Mouse (Mus musculus): Measurements from ENCODE around the gene Plscr4. TPM values are rescaled to one million over a fixed set of nuclear protein-coding genes. Genes with fewer than 3 reads are reported as not detected.

Plscr4 gene
- total and polyA plus RNA-seq, 3 experiments = not detected

DNA sequence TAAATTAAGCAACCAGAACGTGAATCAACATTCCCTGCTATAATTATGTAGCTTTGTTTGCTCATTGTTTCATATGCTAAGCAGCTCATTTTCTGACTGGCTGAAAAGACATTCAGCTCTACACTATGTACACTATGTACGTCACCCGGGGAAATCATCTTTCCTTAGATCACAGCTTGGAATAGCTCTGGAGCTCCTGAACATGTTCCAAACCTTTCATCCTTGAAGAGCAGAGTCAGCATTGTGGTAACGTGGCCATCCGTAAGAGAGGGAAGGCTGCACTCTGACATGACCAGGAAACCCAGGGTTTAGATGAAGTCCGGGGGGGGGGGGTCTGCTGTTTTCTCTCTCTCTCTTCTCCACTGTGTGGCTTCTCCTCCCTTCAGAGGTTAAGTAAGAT, 81.0 kb downstream of the Plscr4 start:
- no peak for DNase-seq (ENCODE audit: low read depth, low spot score)
- H3K36me3 ChIP-seq (ENCODE audit: control insufficient read depth in 1 of 2, insufficient read depth in 2 of 2, low read length in 2 of 2) = no peaks in the 10 kb centered on the region

More for the DNA sequence above, 81.0 kb downstream of the Plscr4 start:
- Histone ChIP-seq H3K9ac (ENCODE audit: control insufficient read depth, low read depth, low read length, poor library complexity, severe bottlenecking) (no peak overlapping the region), H3K4me1 (ENCODE audit: control insufficient read depth in 1 of 2, insufficient read depth in 2 of 2, low read length in 2 of 2) (no peaks in the 10 kb centered on the region), H3K4me3 (ENCODE audit: control insufficient read depth in 1 of 2, insufficient read depth in 1 of 2, low read depth in 2 of 2, low read length in 2 of 2) (no peak overlapping the region), H3K9me3 (replicated peaks; ENCODE audit: insufficient read depth, low read length) (no peaks in the 10 kb centered on the region), H3K27ac (ENCODE audit: control insufficient read depth, low read depth, low read length) (no peak overlapping the region), H3K79me2 (ENCODE audit: control insufficient read depth, insufficient read depth, low read length, poor library complexity) (no peaks in the 10 kb centered on the region), H3K27me3 (ENCODE audit: control insufficient read depth in 1 of 2, insufficient read depth in 2 of 2, low read length in 2 of 2) (no peaks in the 10 kb centered on the region; a peak in 1 of 4 replicates)
- TF ChIP-seq EP300 (IDR thresholded peaks at IDR 0.05; ENCODE audit: low read depth in 1 of 2, low read length in 2 of 2) (no peak), MYB (IDR thresholded peaks at IDR 0.05; ENCODE audit: low read depth, low read length) (no peak), ZKSCAN1 (IDR thresholded peaks at IDR 0.05; ENCODE audit: low read depth, low read length) (no peak), CTCF (IDR thresholded peaks at IDR 0.05 in 2 of 3, conservative IDR thresholded peaks at IDR 0.05 in 1 of 3; ENCODE audit: control insufficient read depth in 1 of 3, insufficient read depth in 1 of 3, low read depth in 2 of 3, low read length in 3 of 3, poor library complexity in 1 of 3, severe bottlenecking in 1 of 3) (no peak), MEF2A (IDR thresholded peaks at IDR 0.05; ENCODE audit: extremely low read depth, insufficient replicate concordance, low read depth, low read length, poor library complexity, severe bottlenecking) (no peak)

Other genes with a start within 250 kb of the Plscr4 start
- 5.5 and 7.3 TPM in 2 replicates for gene Plscr1, start 207.6 kb upstream of the Plscr4 start, total RNA-seq (2012; rRNA removed)
- gene Plscr1, start 207.6 kb upstream of the Plscr4 start, polyA plus RNA-seq (2012; ENCODE audit: insufficient read depth in 1 of 2, insufficient read length in 2 of 2, low read depth in 1 of 2, low replicate concordance in 2 of 2, missing spikeins in 1 of 2) = 1 to 10 TPM in 1 of 2 experiments, not detected in 1; 9.5 TPM
- gene Plscr2, start 181.8 kb upstream of the Plscr4 start, total RNA-seq (2012; rRNA removed) = 0.16 and 0.19 TPM in 2 replicates
- under 1 TPM in 1 of 2 experiments, not detected in 1; 0.11 TPM for gene Plscr2, start 181.8 kb upstream of the Plscr4 start, polyA plus RNA-seq (2012; ENCODE audit: insufficient read depth in 1 of 2, insufficient read length in 2 of 2, low read depth in 1 of 2, low replicate concordance in 2 of 2, missing spikeins in 1 of 2)
- gene 1700057G04Rik, start 148.0 kb upstream of the Plscr4 start, total RNA-seq (2012; rRNA removed) = not detected in 2 replicates
- under 1 TPM in 1 of 2 experiments, not detected in 1; 0.19 TPM for gene 1700057G04Rik, start 148.0 kb upstream of the Plscr4 start, polyA plus RNA-seq (2012; ENCODE audit: insufficient read depth in 1 of 2, insufficient read length in 2 of 2, low read depth in 1 of 2, low replicate concordance in 2 of 2, missing spikeins in 1 of 2)
- not detected in 2 replicates for gene Plod2, start 84.8 kb downstream of the Plscr4 start, total RNA-seq (2012; rRNA removed)
- not detected for gene Plod2, start 84.8 kb downstream of the Plscr4 start, polyA plus RNA-seq (2012; ENCODE audit: insufficient read depth in 1 of 2, insufficient read length in 2 of 2, low read depth in 1 of 2, low replicate concordance in 2 of 2, missing spikeins in 1 of 2)